Mouse (Mus musculus) neural tube, embryonic 13.5 days (tissue): ENCODE results near the gene Speer4f2. TPM values are rescaled to one million over a fixed set of nuclear protein-coding genes. Genes with fewer than 3 reads are reported as not detected.
"Not testable (repeated sequence)": the region's sequence is repeated elsewhere in the genome, so short reads cannot be mapped to it uniquely, and the experiment has no call there.

Experiments
- ATAC-seq: fragments of 200-750 bp; cut with Nextera tagmentation; 2 replicates; pipeline ENCODE4 v1.8.0; 2017; ENCODE audit warnings: low read depth, mild to moderate bottlenecking, moderate TSS enrichment, moderate library complexity
- H3K27ac ChIP-seq: fragments of 300-500 bp; sonication (generic); replicated peaks from 2 replicates; pipeline ENCODE4 v1.5.1; 2015; ENCODE audit warnings: moderate library complexity, mild to moderate bottlenecking, inconsistent platforms
- H3K27me3 ChIP-seq: fragments of 300-500 bp; sonication (generic); 2 replicates; pipeline ENCODE4 v1.6.1; 2015; ENCODE audit warnings: mild to moderate bottlenecking, inconsistent platforms
- H3K36me3 ChIP-seq: fragments of 300-500 bp; sonication (generic); 2 replicates; pipeline ENCODE4 v1.6.1; 2015; ENCODE audit warnings: mild to moderate bottlenecking, inconsistent platforms
- H3K4me1 ChIP-seq: fragments of 300-500 bp; sonication (generic); replicated peaks from 2 replicates; pipeline ENCODE4 v1.6.1; 2015; ENCODE audit warnings: inconsistent platforms
- H3K4me2 ChIP-seq: fragments of 300-500 bp; sonication (generic); 2 replicates; pipeline ENCODE4 v1.6.1; 2015; ENCODE audit warnings: inconsistent platforms, mild to moderate bottlenecking, moderate library complexity
- H3K4me3 ChIP-seq: fragments of 300-500 bp; sonication (generic); 2 replicates; pipeline ENCODE4 v1.5.1; 2015; ENCODE audit warnings: mild to moderate bottlenecking, inconsistent platforms
- H3K9ac ChIP-seq: fragments of 300-500 bp; sonication (generic); 2 replicates; pipeline ENCODE4 v1.6.1; 2015; ENCODE audit warnings: moderate library complexity, mild to moderate bottlenecking, inconsistent platforms
- H3K9me3 ChIP-seq: fragments of 300-500 bp; sonication (generic); 2 replicates; pipeline ENCODE4 v1.6.1; 2016; ENCODE audit warnings: inconsistent platforms
- WGBS: fragments of 180-500 bp; shearing (Covaris S2); methylation state at CpG from one replicate; pipeline ENCODE4 v1.1.7; 2015; 5-methylcytosine and 5-hydroxymethylcytosine counted together
- polyA plus RNA-seq: library from polyadenylated mRNA; unstranded; fragments of >200 nt; fragmentation: Nextera tagmentation; extraction: Ambion mirVana; gene quantifications from 2 replicates; pipeline ENCODE4 v1.2.1, GENCODE M21; 2015

Gene Speer4f2
- polyA plus RNA-seq, result not detected in 2 replicates

DNA sequence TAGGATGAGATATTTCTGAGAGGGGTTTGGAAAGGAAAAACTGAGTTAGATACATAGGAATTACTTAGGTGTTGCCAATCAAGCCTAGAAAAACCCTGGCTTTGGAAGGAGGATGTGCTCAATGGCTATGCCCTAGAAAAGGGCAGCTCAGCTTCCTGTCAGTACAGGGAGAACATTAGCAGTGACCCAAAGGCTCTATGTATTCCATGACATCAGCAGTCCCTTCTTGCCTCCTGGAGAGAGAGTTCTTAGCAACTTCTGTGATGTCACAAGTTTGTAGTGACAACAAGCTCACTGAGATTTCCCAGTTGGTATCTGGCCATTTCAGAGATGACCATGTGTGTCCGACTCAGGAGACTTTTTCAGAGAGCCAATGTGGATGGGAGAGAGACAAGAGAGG, at the start of gene Speer4f2:
Speer4f2 (plus strand) TSS at position 301 of the 400 bp plus-strand sequence.
- not testable (repeated sequence) for ATAC-seq, H3K27me3 ChIP-seq, H3K9ac ChIP-seq, H3K36me3 ChIP-seq, H3K4me3 ChIP-seq, H3K9me3 ChIP-seq, H3K4me1 ChIP-seq, H3K4me2 ChIP-seq, H3K27ac ChIP-seq
- WGBS, result 89% methylated on average over 1 of the region's 1 CpGs

- WGBS, result 81% methylated on average over 2 of the region's 2 CpGs
These were observed 43.9 kb upstream of the Speer4f2 start for GRCm38 (mm10) chr5:17328946-17329566.

DNA sequence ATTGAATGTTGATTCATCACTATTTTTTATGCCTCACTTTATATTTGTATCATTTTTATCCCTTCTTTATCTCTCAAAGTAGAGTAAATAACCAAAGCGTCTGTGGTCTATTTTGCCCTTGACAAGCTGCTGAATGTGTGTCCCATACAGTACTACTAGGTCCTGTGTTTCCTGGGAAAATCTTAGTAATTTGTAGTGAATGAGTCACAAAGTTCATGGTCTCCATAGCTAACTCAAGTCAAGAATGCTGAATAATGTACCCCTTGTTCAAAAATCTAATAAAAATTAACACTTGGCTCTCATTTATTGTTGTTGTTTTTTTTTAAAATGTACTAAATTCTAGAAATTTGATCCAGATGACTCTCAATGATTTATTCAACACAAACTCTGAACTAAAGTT, 38.1 kb upstream of the Speer4f2 start:
- Histone ChIP-seq H3K4me2 (no peak overlapping the region), H3K27ac (no peak overlapping the region), H3K4me3 (no peak overlapping the region), H3K27me3 (no peaks in the 10 kb centered on the region), H3K9ac (no peak overlapping the region), H3K9me3 (no peaks in the 10 kb centered on the region), H3K4me1 (no peaks in the 10 kb centered on the region), H3K36me3 (no peaks in the 10 kb centered on the region)
- WGBS, result 86% methylated on average over 1 of the region's 1 CpGs
- no peak for ATAC-seq

More at GRCm38 (mm10) chr5:17328946-17329566, 43.9 kb upstream of the Speer4f2 start:
- no peaks in the 10 kb centered on the region for H3K27me3 ChIP-seq
- H3K9ac ChIP-seq, result no peak overlapping the region
- no peaks in the 10 kb centered on the region for H3K4me1 ChIP-seq
- H3K4me2 ChIP-seq, result no peak overlapping the region
- no peak overlapping the region for H3K27ac ChIP-seq
- no peaks in the 10 kb centered on the region for H3K36me3 ChIP-seq
- H3K9me3 ChIP-seq, result no peaks in the 10 kb centered on the region
- no peak overlapping the region for H3K4me3 ChIP-seq
- ATAC-seq, result no peak

GRCm38 (mm10) chr5:17345741-17346140, 27.2 kb upstream of the Speer4f2 start:
- not testable (repeated sequence) for H3K9me3 ChIP-seq, H3K27me3 ChIP-seq, H3K9ac ChIP-seq, H3K27ac ChIP-seq, H3K4me2 ChIP-seq, ATAC-seq, H3K4me3 ChIP-seq, H3K36me3 ChIP-seq, H3K4me1 ChIP-seq
- 74% methylated on average over 2 of the region's 2 CpGs for WGBS

DNA sequence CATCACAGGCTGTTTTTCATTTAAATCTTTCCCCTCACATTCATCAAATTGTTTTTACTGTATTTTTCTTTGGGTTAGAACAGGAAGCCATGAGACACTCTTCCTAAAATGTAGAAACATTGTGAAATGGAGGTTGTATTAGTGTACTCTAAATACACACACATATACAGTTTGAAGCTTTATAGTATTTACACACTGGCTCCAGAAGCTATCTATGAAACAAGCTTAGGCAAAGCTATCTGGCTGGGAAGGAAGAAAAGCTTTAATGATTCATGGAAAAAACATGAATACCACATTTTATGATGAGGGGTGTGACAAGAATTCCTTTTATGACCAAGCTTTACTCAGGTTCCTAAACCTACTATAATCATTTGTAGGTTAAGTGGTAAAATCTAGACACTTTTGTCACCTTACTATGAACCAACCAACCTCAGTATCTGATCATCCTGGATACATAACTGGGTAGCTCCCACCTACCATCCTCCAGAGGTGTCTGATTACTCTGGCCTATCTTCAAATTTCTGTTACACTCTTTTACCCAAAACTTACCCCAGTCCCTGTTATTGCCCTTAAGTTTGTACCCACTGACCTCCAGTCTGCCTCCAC, 13.5 kb upstream of the Speer4f2 start:
- Histone ChIP-seq H3K9ac (no peak overlapping the region), H3K36me3 (no peaks in the 10 kb centered on the region), H3K4me3 (no peak overlapping the region), H3K27me3 (no peaks in the 10 kb centered on the region), H3K4me2 (no peak overlapping the region), H3K27ac (no peak overlapping the region), H3K4me1 (no peaks in the 10 kb centered on the region), H3K9me3 (no peaks in the 10 kb centered on the region)
- ATAC-seq, result no peak

GRCm38 (mm10) chr5:17389926-17390325, 16.9 kb downstream of the Speer4f2 start:
- Histone ChIP-seq H3K27ac (no peak overlapping the region), H3K9me3 (no peaks in the 10 kb centered on the region), H3K4me2 (no peak overlapping the region), H3K36me3 (no peaks in the 10 kb centered on the region), H3K4me1 (no peaks in the 10 kb centered on the region), H3K27me3 (no peaks in the 10 kb centered on the region), H3K9ac (no peak overlapping the region), H3K4me3 (no peak overlapping the region)
- WGBS, result 73% methylated on average over 7 of the region's 7 CpGs
- ATAC-seq, result no peak

DNA sequence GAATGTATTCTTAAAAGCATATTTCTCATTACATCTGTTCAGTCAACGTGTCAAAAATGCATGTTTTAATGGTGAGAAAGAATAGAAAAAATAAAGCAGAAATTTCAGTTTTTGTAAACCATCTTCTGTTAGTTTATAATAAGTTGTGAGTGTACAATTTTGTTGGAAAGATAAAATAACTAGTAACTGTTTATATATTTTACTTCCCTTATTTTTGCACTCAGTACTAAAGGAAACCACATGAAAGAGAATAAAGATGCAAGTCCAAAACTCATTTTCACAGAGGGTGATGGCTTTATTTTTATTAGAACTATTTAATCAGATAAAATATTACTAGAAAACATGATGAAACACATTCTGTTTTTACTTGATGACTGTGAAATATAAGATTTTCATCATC, 18.2 kb downstream of the Speer4f2 start:
- Histone ChIP-seq H3K9me3 (no peaks in the 10 kb centered on the region), H3K36me3 (no peaks in the 10 kb centered on the region), H3K27me3 (no peaks in the 10 kb centered on the region), H3K4me3 (no peak overlapping the region), H3K4me1 (no peaks in the 10 kb centered on the region), H3K9ac (no peak overlapping the region), H3K4me2 (no peak overlapping the region), H3K27ac (no peak overlapping the region)
- 86% methylated on average over 1 of the region's 1 CpGs for WGBS
- no peak for ATAC-seq

DNA sequence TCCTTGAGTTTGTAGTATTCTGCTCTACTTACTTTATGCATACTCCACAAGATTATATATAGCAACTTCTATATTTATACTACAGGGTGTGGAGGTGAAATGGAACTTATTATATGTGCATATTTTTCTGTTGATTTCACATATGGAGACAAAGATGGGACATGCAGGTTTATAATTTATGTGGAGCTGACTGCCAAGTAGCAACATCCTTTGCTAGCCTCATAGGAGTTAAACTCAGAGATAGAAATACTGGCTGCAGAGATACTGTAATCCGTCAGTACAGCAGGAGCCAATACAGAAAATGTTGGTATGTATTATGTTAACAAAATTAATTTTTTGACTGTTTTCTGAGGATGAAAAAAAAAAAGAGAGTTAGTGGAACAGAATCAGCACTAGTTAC, 27.6 kb downstream of the Speer4f2 start:
- 91% methylated on average over 1 of the region's 1 CpGs for WGBS
- H3K27ac ChIP-seq, result no peak overlapping the region
- ATAC-seq, result no peak
- H3K4me1 ChIP-seq, result no peaks in the 10 kb centered on the region
- no peak overlapping the region for H3K9ac ChIP-seq
- H3K9me3 ChIP-seq, result no peaks in the 10 kb centered on the region
- no peaks in the 10 kb centered on the region for H3K27me3 ChIP-seq
- no peak overlapping the region for H3K4me3 ChIP-seq
- H3K36me3 ChIP-seq, result no peaks in the 10 kb centered on the region
- H3K4me2 ChIP-seq, result no peak overlapping the region

GRCm38 (mm10) chr5:17401206-17402077, 28.5 kb downstream of the Speer4f2 start:
- Histone ChIP-seq H3K9me3 (no peaks in the 10 kb centered on the region), H3K4me1 (no peaks in the 10 kb centered on the region), H3K4me3 (no peak overlapping the region), H3K4me2 (no peak overlapping the region), H3K36me3 (no peaks in the 10 kb centered on the region), H3K9ac (no peak overlapping the region), H3K27ac (no peak overlapping the region), H3K27me3 (no peaks in the 10 kb centered on the region)
- WGBS, result 86% methylated on average over 14 of the region's 14 CpGs
- no peak for ATAC-seq

DNA sequence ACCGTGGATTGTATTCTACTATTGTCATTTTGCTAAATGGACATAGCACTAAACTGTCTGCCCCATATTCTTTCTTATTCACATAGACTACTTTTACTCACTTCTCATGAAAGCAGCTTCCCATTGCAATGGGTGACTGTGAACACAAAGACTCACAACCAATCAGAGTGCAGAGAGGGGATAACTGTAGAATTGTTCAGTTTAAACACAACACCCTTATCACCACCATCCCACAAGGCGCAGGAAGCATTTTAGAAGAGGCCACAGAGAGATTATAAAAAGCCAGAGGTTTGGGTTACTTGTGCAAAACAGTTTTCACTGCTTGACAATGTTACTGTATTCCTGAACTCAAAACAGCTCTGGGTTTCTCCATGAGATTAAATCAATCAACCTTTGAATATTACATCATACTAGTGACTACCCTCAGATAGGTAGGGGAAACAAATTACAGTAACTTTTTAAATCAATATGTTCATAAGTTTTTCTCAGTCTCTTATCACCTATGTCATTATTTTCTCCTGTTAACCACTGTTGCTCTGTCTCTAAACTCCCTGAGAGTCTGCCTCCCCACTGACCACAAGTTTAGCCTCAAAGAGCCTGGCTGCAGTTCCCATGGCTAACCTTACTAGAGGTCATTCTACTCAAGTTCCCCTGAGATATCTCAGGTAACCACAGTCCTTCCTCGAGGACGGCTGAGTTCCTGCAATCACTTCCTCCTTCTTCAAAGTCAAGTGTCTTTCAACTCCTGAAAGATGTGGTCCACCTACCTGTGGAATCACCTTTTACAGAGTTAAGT, 29.5 kb downstream of the Speer4f2 start:
- Histone ChIP-seq H3K27me3 (no peaks in the 10 kb centered on the region), H3K9ac (no peak overlapping the region), H3K4me2 (no peak overlapping the region), H3K4me3 (no peak overlapping the region), H3K36me3 (no peaks in the 10 kb centered on the region), H3K27ac (no peak overlapping the region), H3K9me3 (no peaks in the 10 kb centered on the region), H3K4me1 (no peaks in the 10 kb centered on the region)
- 84% methylated on average over 4 of the region's 4 CpGs for WGBS
- ATAC-seq, result no peak

DNA sequence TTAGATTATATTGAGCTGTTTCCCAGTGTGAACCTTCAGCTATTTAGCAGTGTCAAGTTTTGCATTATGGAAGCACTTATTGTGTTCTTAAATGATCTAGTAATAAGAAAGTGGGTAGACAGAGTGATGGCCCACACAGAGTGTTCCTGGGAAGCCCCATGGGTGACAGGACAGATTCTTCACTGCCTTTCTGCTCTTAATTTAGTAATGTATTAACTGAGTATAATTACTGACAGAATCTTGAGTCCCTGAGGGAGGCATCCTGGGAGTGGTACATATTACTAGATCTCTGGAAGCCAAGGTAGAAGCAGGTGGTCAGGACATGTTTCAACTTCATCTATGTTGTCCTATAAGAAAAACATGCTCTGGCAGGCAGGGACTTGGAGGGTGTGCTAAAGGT, 30.6 kb downstream of the Speer4f2 start:
- Histone ChIP-seq H3K9ac (no peak overlapping the region), H3K9me3 (no peaks in the 10 kb centered on the region), H3K36me3 (no peaks in the 10 kb centered on the region), H3K4me2 (no peak overlapping the region), H3K27ac (no peak overlapping the region), H3K4me1 (no peaks in the 10 kb centered on the region), H3K27me3 (no peaks in the 10 kb centered on the region), H3K4me3 (no peak overlapping the region)
- no peak for ATAC-seq
